Mouse (Mus musculus): ENCODE data around the gene Hspb7. TPM values are rescaled to one million over a fixed set of nuclear protein-coding genes. Genes with fewer than 3 reads are reported as not detected.

Gene Hspb7
- polyA plus RNA-seq, 1 experiment from 2014 or later: 10.6 TPM

DNA sequence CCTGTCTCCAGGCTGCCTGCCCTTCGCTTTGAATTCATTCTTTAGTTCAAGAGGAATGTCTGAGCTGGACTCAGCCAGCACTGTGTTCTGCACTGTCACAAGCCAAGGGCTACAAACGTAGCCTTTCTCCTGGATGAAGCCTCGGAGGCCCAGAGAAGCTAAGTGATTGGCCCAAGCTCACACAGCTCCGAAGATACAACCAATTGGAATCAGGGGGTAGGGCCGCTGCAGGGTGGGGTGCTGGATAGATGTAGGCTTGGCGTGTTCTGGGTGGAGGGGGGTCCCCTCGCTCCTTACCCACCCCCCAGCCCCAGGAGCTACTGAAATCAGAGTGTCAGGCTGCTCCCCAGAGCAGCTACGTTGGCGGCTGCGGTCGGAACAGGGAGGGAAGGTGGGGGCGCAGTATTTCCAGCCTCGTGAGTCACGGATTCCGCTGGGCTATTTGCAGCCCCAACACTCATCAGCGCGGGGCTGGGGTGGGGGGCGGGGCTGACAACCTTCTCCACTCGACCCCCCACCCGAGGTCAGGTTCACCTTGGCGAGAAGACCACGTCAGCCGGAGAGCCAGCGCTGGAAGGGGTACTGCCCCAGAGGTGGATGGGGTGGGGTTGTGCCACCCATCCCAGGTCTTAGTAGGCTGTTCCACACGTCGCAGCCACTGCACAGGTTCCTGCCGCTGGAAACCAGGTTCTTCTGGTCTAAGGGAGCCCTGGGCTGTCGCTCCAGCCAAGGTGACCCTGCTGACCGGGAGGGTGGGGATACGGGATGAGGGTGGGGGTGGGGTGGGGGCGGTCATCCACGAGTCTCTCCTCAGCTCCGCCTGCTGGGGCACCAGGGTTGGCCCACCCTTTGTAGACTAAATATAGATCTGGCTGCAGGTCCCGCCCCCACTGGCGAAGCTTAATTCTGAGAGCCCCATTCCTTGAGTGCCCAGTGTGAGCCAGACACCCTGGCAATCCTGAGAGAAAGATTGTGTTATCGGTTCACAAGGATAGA, 5.2 kb downstream of the Hspb7 start:
- ATAC-seq (ENCODE audit: low read depth): peak; percentile 75
- 2% methylated on average over 36 of the region's 36 CpGs for WGBS
- no peaks in the 10 kb centered on the region; the same call in 1 of the 2 replicates for H3K27me3 ChIP-seq (ENCODE audit: control insufficient read depth, insufficient read depth, low read depth, low read length)
- peak overlapping the region; percentile 50 for H3K4me3 ChIP-seq (ENCODE audit: low read length)
- peak overlapping the region; percentile 59 for H3K9ac ChIP-seq (ENCODE audit: low read length)
- no peaks in the 10 kb centered on the region for H3K9me3 ChIP-seq (ENCODE audit: control insufficient read depth, low read length)
- H3K4me1 ChIP-seq (replicated peaks; ENCODE audit: control insufficient read depth, insufficient read depth, low read length): peaks cover 25% of the 10 kb centered on the region
- peak overlapping the region; percentile 86 for H3K4me2 ChIP-seq (ENCODE audit: low read depth, low read length)
- H3K27ac ChIP-seq (ENCODE audit: low read length): peak overlapping the region; percentile 50; the same call in 1 of the 2 replicates
- H3K36me3 ChIP-seq (ENCODE audit: control insufficient read depth, insufficient read depth, low read length): no peaks in the 10 kb centered on the region

DNA sequence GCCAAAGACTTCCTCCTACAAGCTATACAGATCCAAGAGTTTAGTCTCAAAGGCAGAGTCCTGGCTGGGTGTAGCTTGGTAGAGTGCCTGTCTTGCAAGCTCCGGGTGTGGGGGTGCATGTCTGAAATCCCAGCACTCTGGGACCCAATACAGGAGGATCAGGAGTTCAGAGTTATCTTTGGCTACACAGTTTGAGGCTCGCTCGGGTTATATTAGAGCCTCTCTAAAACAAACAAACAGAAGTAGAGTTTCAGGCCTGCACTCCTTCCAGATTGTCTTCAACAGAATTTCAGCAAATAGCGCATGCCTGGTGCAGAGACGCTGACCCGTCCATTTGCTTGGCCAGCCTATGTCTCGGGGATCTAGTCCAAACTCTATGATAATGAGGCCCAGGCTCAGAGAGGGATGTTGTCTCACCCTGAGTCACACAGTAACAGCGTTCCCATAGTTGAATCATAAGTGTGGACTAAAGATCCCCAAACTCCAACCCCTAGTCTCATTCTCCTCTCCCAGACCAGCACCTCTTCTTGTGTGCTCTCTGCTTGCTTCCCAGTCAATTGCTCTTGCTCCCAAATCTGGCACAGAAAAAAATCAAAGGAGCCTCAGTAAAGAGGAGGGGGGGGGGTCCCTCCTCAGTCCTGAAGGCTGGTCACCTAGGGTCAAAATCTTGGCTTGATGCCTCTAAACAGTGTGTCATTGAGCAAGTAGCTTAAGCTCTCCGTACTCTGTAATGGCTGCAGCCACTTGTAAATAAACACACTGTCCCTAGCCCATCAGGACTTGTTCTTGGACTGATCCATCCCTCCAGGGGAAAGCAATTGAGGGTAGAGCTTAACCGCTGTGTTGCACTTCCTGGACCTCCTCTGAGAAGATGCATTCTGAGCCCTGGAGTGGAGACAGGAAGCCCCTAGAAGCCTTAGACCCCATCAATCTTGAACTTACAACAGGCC, 6.5 kb downstream of the Hspb7 start:
- H3K4me3 ChIP-seq (ENCODE audit: low read length): no peak overlapping the region
- peak overlapping the region; percentile 4; the same call in 1 of the 2 replicates for H3K27ac ChIP-seq (ENCODE audit: low read length)
- ATAC-seq (ENCODE audit: low read depth): no peak
- H3K4me2 ChIP-seq (ENCODE audit: low read depth, low read length): no peak overlapping the region
- no peaks in the 10 kb centered on the region for H3K36me3 ChIP-seq (ENCODE audit: control insufficient read depth, insufficient read depth, low read length)
- H3K9me3 ChIP-seq (ENCODE audit: control insufficient read depth, low read length): no peaks in the 10 kb centered on the region
- peaks cover 16% of the 10 kb centered on the region for H3K4me1 ChIP-seq (replicated peaks; ENCODE audit: control insufficient read depth, insufficient read depth, low read length)
- 53% methylated on average over 10 of the region's 10 CpGs for WGBS
- H3K27me3 ChIP-seq (ENCODE audit: control insufficient read depth, insufficient read depth, low read depth, low read length): no peaks in the 10 kb centered on the region; the same call in 1 of the 2 replicates
- no peak overlapping the region for H3K9ac ChIP-seq (ENCODE audit: low read length)

DNA sequence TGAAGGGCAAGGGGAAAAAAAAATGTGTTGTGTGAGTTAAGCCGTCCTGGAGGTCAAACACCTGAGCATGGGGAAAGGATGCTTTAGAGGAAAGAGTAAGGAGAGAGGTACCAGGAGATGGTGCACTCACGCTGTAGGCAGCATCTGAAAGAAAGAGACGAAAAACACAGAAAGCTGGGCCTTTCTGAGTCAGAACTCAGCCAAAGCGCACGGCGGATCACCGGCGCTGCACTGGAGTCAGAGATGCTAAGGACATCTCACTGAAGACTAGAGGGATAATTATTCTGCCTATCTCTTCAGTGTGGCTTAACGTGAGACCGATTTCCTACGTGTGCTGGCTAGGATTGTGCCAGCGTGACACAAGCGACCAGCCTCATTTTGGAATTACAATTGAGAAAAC, 7.3 kb downstream of the Hspb7 start:
- H3K4me2 ChIP-seq (ENCODE audit: low read depth, low read length): no peak overlapping the region
- no peaks in the 10 kb centered on the region; the same call in 1 of the 2 replicates for H3K27me3 ChIP-seq (ENCODE audit: control insufficient read depth, insufficient read depth, low read depth, low read length)
- H3K27ac ChIP-seq (ENCODE audit: low read length): no peak overlapping the region
- H3K9ac ChIP-seq (ENCODE audit: low read length): no peak overlapping the region
- no peak for ATAC-seq (ENCODE audit: low read depth)
- 79% methylated on average over 13 of the region's 13 CpGs for WGBS
- no peaks in the 10 kb centered on the region for H3K36me3 ChIP-seq (ENCODE audit: control insufficient read depth, insufficient read depth, low read length)
- H3K4me3 ChIP-seq (ENCODE audit: low read length): no peak overlapping the region
- H3K9me3 ChIP-seq (ENCODE audit: control insufficient read depth, low read length): no peaks in the 10 kb centered on the region
- peaks cover 16% of the 10 kb centered on the region for H3K4me1 ChIP-seq (replicated peaks; ENCODE audit: control insufficient read depth, insufficient read depth, low read length)

DNA sequence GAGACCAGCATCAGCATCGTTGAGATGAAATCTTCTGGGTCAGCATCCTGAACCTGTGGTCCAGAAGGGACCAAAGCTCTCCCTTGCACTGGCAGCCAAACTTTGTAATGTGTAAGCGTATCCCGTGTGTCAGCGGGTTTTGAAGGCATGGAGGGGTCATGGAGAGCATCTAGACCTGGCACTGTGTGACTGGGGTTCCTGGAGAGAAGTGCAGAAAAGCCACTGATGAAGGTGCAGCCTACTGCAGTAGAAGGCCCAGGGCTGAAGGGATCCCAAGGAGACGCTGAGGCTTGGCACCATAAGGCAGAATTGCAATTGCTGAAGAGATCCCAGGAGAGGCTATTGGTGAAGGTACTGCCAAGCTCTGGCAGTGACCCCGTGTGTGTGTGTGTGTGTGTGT, 8.8 kb downstream of the Hspb7 start:
- WGBS: 72% methylated on average over 6 of the region's 6 CpGs
- Histone ChIP-seq H3K36me3 (ENCODE audit: control insufficient read depth, insufficient read depth, low read length) (no peaks in the 10 kb centered on the region), H3K9ac (ENCODE audit: low read length) (no peak overlapping the region), H3K27me3 (ENCODE audit: control insufficient read depth, insufficient read depth, low read depth, low read length) (no peaks in the 10 kb centered on the region), H3K4me3 (ENCODE audit: low read length) (no peak overlapping the region), H3K9me3 (ENCODE audit: control insufficient read depth, low read length) (no peaks in the 10 kb centered on the region), H3K27ac (ENCODE audit: low read length) (no peak overlapping the region), H3K4me1 (replicated peaks; ENCODE audit: control insufficient read depth, insufficient read depth, low read length) (peaks cover 16% of the 10 kb centered on the region), H3K4me2 (ENCODE audit: low read depth, low read length) (no peak overlapping the region)
- no peak for ATAC-seq (ENCODE audit: low read depth)

DNA sequence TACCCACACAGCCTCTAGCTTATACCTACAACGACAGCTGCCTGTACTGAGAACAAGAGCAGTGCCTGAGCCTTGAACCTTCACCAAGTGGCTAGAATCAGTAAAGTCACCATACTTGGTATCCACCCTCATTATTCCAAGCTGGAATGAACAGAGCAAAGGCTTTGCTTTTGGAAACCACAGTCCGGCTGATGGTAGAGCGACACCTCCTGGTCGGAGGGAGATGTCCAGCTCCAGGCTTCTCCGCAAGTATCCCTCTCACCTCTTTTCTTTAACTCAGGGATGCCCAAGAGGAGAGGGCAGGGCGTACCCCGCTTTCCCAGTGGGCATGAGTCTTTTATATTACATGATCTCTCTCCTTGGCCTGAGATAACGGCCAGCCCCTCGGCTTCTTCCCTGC, 9.3 kb downstream of the Hspb7 start:
- Histone ChIP-seq H3K4me1 (replicated peaks; ENCODE audit: control insufficient read depth, insufficient read depth, low read length) (peaks cover 16% of the 10 kb centered on the region), H3K36me3 (ENCODE audit: control insufficient read depth, insufficient read depth, low read length) (no peaks in the 10 kb centered on the region), H3K9me3 (ENCODE audit: control insufficient read depth, low read length) (no peaks in the 10 kb centered on the region), H3K9ac (ENCODE audit: low read length) (no peak overlapping the region), H3K4me2 (ENCODE audit: low read depth, low read length) (no peak overlapping the region), H3K4me3 (ENCODE audit: low read length) (no peak overlapping the region), H3K27me3 (ENCODE audit: control insufficient read depth, insufficient read depth, low read depth, low read length) (no peaks in the 10 kb centered on the region), H3K27ac (ENCODE audit: low read length) (no peak overlapping the region)
- ATAC-seq (ENCODE audit: low read depth): no peak
- WGBS: 45% methylated on average over 9 of the region's 9 CpGs

DNA sequence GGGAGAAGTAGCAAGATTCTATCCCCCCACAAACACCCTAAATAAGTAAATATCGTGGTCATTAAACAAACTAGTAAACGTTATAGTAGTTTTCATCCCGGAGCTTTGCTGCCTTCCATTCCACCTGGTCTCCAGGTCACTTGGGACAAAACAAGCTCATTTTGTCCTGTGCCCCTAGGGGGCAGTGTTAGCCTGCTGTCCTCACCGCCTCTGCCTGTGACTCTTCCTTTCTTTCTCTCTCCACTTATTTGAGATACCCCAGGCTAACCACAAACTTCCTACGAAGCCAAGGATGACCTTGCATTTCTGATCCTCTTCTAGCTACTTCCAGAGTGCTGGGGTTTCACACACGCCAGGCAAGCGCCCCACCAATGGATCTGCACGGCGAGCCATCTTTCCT, 10.4 kb downstream of the Hspb7 start:
- Histone ChIP-seq H3K27me3 (ENCODE audit: control insufficient read depth, insufficient read depth, low read depth, low read length) (no peaks in the 10 kb centered on the region), H3K9me3 (ENCODE audit: control insufficient read depth, low read length) (no peaks in the 10 kb centered on the region), H3K4me2 (ENCODE audit: low read depth, low read length) (no peak overlapping the region), H3K9ac (ENCODE audit: low read length) (no peak overlapping the region; the same call in 1 of the 2 replicates), H3K27ac (ENCODE audit: low read length) (no peak overlapping the region), H3K36me3 (ENCODE audit: control insufficient read depth, insufficient read depth, low read length) (no peaks in the 10 kb centered on the region), H3K4me1 (replicated peaks; ENCODE audit: control insufficient read depth, insufficient read depth, low read length) (peaks cover 9% of the 10 kb centered on the region), H3K4me3 (ENCODE audit: low read length) (no peak overlapping the region)
- ATAC-seq (ENCODE audit: low read depth): no peak
- WGBS: 44% methylated on average over 9 of the region's 9 CpGs

DNA sequence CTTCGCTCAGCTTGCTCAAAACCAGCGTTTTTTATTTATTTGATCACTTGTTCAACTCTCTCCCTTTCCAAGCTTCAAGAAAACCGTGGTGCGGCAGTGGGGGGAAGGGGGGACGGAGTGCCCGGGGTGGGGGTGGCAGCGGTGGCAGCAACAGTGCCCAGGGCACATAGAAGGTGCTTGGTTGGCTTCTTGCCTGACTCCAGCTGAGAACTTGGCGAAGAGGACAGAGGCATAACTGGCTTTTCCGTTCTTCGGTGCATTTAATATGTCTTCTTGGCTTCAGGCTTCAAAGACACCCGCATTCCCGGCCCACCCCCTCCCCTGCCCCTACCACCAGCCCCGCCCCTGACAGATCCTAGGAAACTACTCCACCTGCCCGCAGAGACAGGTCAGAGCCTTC, 12.1 kb downstream of the Hspb7 start:
- 36% methylated on average over 14 of the region's 14 CpGs for WGBS
- Histone ChIP-seq H3K9me3 (ENCODE audit: control insufficient read depth, low read length) (no peaks in the 10 kb centered on the region), H3K27me3 (ENCODE audit: control insufficient read depth, insufficient read depth, low read depth, low read length) (no peaks in the 10 kb centered on the region), H3K4me1 (replicated peaks; ENCODE audit: control insufficient read depth, insufficient read depth, low read length) (no peaks in the 10 kb centered on the region), H3K4me3 (ENCODE audit: low read length) (no peak overlapping the region), H3K9ac (ENCODE audit: low read length) (no peak overlapping the region), H3K4me2 (ENCODE audit: low read depth, low read length) (no peak overlapping the region), H3K36me3 (ENCODE audit: control insufficient read depth, insufficient read depth, low read length) (no peaks in the 10 kb centered on the region), H3K27ac (ENCODE audit: low read length) (no peak overlapping the region)
- ATAC-seq (ENCODE audit: low read depth): no peak

DNA sequence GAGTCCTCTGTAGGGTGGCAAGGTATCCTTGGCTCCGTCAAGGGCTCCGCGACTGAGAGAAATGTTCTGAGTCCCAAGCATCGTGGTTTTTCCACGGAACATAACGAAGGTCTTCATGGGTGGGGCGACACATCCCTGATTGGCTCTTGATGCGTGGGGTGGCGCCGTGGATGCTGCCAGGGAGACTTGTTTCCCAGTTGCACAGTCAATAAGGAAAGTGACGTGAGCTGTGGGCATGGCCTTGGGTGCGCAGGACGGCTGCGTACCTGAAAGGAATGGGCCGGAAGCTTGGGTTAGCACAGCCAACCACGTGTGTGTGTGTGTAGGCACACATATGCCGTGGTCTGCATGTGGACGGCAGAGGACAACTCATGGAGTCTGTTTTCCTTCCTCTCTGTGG, 12.6 kb downstream of the Hspb7 start:
- Histone ChIP-seq H3K4me1 (replicated peaks; ENCODE audit: control insufficient read depth, insufficient read depth, low read length) (no peaks in the 10 kb centered on the region), H3K36me3 (ENCODE audit: control insufficient read depth, insufficient read depth, low read length) (no peaks in the 10 kb centered on the region), H3K4me3 (ENCODE audit: low read length) (no peak overlapping the region), H3K9ac (ENCODE audit: low read length) (no peak overlapping the region), H3K9me3 (ENCODE audit: control insufficient read depth, low read length) (no peaks in the 10 kb centered on the region), H3K27ac (ENCODE audit: low read length) (no peak overlapping the region), H3K27me3 (ENCODE audit: control insufficient read depth, insufficient read depth, low read depth, low read length) (no peaks in the 10 kb centered on the region), H3K4me2 (ENCODE audit: low read depth, low read length) (no peak overlapping the region)
- 80% methylated on average over 18 of the region's 18 CpGs for WGBS
- no peak for ATAC-seq (ENCODE audit: low read depth)

DNA sequence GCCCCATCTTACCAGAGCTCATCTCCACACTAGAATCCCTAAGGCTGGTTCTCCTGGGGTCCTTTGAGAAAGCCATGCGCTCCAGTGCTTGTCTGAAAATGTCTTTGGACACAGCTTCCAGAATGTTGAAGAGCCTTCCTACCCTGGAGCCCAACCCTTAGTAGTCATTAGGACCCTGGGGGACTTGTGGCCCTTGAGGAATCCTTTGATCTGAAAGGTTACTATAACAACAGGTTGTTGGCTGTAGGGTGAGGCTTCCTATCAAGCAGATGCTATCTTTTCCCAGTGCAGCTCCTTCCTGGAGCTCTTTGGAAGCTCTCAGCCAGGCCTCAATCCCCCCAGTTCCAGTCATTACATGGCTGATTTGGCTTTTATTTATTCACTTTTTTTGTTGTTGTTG, 15.4 kb downstream of the Hspb7 start, which contains the start of gene Srarp:
Gene Srarp (minus strand): TSS at position 132 of the 400 bp plus-strand sequence.
- WGBS: 82% methylated on average over 1 of the region's 1 CpGs

More for the DNA sequence above, 15.4 kb downstream of the Hspb7 start, which contains the start of gene Srarp:
- no peaks in the 10 kb centered on the region for H3K27me3 ChIP-seq (ENCODE audit: control insufficient read depth, insufficient read depth, low read depth, low read length)
- no peak within 1 kb of the TSS for H3K4me3 ChIP-seq (ENCODE audit: low read length)
- no peaks in the 10 kb centered on the region for H3K4me1 ChIP-seq (replicated peaks; ENCODE audit: control insufficient read depth, insufficient read depth, low read length)
- no peaks in the 10 kb centered on the region for H3K36me3 ChIP-seq (ENCODE audit: control insufficient read depth, insufficient read depth, low read length)
- no peaks in the 10 kb centered on the region for H3K9me3 ChIP-seq (ENCODE audit: control insufficient read depth, low read length)
- H3K9ac ChIP-seq (ENCODE audit: low read length): no peak within 1 kb of the TSS
- H3K4me2 ChIP-seq (ENCODE audit: low read depth, low read length): no peak within 1 kb of the TSS
- no peak for ATAC-seq (ENCODE audit: low read depth)
- no peak within 1 kb of the TSS for H3K27ac ChIP-seq (ENCODE audit: low read length)
